Mouse (Mus musculus): ENCODE measurements around the gene Rnf167. TPM values are rescaled to one million over a fixed set of nuclear protein-coding genes. Genes with fewer than 3 reads are reported as not detected.

Gene Rnf167
- total and polyA plus RNA-seq, 3 experiments, result 50.8 to 65.0 (median 58.7) TPM

DNA sequence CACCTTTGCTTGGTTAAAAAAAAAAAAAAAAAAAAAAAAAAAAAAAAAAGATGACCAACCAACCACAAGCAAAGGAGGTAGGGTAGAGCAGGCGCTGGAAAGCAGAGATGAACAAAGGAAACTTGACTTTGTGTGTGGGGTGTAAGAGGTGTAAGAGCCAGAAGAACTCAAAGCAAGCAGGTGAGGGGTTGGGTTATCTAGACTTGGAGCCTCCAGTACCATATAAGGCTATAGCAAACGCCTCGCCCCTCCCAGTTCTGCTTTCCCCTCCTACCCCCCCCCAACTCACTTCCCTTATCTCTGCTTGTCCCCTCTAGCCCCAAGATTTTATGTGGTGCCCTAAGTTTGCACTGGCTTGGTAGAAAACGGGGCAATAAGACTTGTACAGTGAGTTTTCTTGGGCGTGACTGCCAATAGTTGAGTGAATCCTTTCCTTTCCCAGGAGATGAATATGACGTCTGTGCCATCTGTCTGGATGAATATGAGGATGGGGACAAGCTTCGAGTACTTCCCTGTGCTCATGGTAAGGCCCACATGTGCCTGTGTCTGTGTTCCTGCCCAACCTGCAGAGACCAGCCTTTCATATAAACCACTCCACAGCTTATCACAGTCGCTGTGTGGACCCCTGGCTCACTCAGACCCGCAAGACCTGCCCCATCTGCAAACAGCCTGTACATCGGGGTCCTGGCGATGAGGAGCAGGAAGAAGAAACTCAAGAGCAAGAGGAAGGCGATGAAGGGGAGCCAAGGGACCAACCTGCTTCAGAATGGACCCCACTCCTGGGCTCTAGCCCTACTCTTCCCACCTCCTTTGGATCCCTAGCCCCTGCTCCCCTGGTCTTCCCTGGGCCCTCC, 3.5 kb downstream of the Rnf167 start:
- no peaks in the 10 kb centered on the region for H3K27me3 ChIP-seq (ENCODE audit: control insufficient read depth, insufficient read depth, low read length)
- TF ChIP-seq EP300 (IDR thresholded peaks at IDR 0.05; ENCODE audit: insufficient read depth, low read depth, low read length) (no peak), POLR2A (IDR thresholded peaks at IDR 0.05; ENCODE audit: insufficient read depth, low read depth, low read length) (0 out of 2 replicates have a peak, but pooled peaks have one; percentile 13)
- 54% methylated on average over 12 of the region's 12 CpGs for WGBS
- peaks cover 8% of the 10 kb centered on the region for H3K79me2 ChIP-seq (replicated peaks; ENCODE audit: control insufficient read depth, insufficient read depth, low read length)
- no peak overlapping the region for H3K4me3 ChIP-seq
- no peak overlapping the region for H3K27ac ChIP-seq
- peaks cover 13% of the 10 kb centered on the region for H3K4me1 ChIP-seq (ENCODE audit: control insufficient read depth, insufficient read depth, low read length)
- H3K9ac ChIP-seq (ENCODE audit: low read depth, low read length), result no peak overlapping the region
- DNase-seq, result peak; percentile 15 to 28
- intact Hi-C loops (cut with DNase I), result no loop called here
- H3K36me3 ChIP-seq (ENCODE audit: control insufficient read depth, insufficient read depth, low read length), result peaks cover 29% of the 10 kb centered on the region

DNA sequence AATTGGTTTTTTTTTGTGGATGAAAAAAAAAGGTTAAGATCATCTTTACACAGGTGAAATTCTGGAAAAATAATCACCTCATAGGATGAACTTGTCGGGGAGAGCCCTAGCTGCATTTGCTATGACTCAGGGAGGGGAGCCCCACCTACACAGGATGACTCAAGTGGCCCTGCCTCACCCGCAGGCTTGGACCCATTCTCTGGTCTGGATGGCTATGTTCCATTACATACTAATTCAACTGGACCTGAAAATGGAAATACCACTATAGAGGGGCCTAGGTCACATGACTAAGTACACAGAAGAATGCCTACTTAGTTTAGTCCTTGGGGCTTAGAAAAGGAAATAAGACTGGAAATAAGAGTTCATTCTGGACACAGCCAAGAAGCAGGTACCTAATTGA, 4.4 kb downstream of the Rnf167 start:
- Histone ChIP-seq H3K4me3 (no peak overlapping the region), H3K27me3 (ENCODE audit: control insufficient read depth, insufficient read depth, low read length) (no peaks in the 10 kb centered on the region), H3K9ac (ENCODE audit: low read depth, low read length) (no peak overlapping the region), H3K4me1 (ENCODE audit: control insufficient read depth, insufficient read depth, low read length) (peaks cover 6% of the 10 kb centered on the region), H3K79me2 (replicated peaks; ENCODE audit: control insufficient read depth, insufficient read depth, low read length) (peaks cover 8% of the 10 kb centered on the region), H3K36me3 (ENCODE audit: control insufficient read depth, insufficient read depth, low read length) (peaks cover 29% of the 10 kb centered on the region), H3K27ac (no peak overlapping the region)
- TF ChIP-seq CTCF (IDR thresholded peaks at IDR 0.05) (no peak), EP300 (IDR thresholded peaks at IDR 0.05; ENCODE audit: insufficient read depth, low read depth, low read length) (0 out of 2 replicates have a peak, but pooled peaks have one; percentile 6)
- WGBS, result 21% methylated on average over 2 of the region's 2 CpGs
- intact Hi-C loops (cut with DNase I), result no loop called here
- peak; percentile 18 to 23 for DNase-seq

DNA sequence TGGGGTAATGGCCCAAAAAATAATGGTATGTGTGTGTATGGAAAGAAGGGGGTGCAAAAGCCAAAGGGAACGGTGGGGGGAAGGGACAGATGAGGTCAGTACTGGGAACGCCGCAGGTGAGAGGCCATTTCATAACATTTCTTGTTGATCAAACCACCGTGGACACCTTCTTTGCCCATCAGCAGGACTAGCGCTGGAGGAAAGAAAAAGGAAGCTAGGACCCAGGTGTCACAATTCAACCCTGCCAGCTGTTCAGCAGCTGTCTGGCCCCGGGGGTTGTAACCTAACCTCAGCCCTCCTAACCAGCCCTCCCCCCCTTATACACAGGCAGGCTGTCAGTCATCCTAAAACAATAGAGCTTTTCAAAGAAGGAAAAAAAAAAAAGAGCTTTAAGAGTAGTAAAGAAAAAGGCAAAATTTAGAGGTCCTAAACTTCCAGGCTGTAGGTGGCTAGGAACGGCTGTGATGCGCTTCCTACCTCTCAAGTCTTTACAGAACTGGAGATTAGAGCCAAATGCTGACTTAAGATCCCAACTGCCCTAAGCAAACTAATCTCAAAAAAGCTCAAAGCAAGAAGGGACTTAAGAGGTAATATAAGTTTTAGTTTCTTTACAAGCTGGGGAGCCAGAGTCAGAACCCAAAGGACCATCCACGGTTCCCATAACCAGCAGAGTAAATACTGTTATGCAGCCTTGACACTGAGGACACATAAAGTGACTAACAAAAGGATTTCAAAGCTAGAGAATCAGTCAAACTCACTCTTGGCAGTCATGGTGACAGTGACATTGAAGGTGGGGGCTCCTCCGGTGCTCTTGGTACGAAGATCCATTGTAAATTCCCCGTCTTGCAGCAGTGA, 5.2 kb downstream of the Rnf167 start:
- Histone ChIP-seq H3K9ac (ENCODE audit: low read depth, low read length) (no peak overlapping the region), H3K79me2 (replicated peaks; ENCODE audit: control insufficient read depth, insufficient read depth, low read length) (peaks cover 8% of the 10 kb centered on the region), H3K4me3 (peak overlapping the region; percentile 100), H3K27me3 (ENCODE audit: control insufficient read depth, insufficient read depth, low read length) (no peaks in the 10 kb centered on the region), H3K27ac (peak overlapping the region; percentile 99), H3K4me1 (ENCODE audit: control insufficient read depth, insufficient read depth, low read length) (peaks cover 6% of the 10 kb centered on the region), H3K36me3 (ENCODE audit: control insufficient read depth, insufficient read depth, low read length) (peaks cover 29% of the 10 kb centered on the region)
- intact Hi-C loops (cut with DNase I), result no loop called here
- 26% methylated on average over 12 of the region's 12 CpGs for WGBS
- TF ChIP-seq EP300 (IDR thresholded peaks at IDR 0.05; ENCODE audit: insufficient read depth, low read depth, low read length) (no peak), POLR2A (IDR thresholded peaks at IDR 0.05; ENCODE audit: insufficient read depth, low read depth, low read length) (no peak; the same call in 1 of the 2 replicates), CTCF (IDR thresholded peaks at IDR 0.05) (no peak)
- peak; percentile 16 to 26 for DNase-seq

DNA sequence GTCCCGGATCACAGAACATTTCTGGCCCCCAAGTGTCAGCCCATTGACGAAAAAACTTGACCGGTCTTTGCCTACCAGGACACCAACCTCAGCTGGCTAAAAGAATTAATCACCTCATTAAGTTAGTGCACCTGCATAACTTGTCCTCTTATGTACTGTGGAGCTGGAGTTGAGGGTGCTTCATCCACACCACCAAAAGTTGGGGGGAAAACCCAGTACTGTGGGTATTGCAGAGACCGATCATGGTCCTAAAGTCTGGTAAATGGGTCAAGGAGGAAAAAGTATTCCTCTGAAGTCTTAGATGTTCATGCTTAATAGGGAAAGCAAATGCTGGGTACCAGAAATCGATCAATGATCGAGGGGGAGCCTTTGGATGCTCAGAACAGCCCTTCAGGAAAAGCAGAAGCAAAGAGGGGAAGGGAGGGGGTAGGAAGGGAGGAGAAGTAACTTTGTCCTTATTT, 5.9 kb downstream of the Rnf167 start:
- peak overlapping the region; percentile 99 for H3K27ac ChIP-seq
- intact Hi-C loops (cut with DNase I), result no loop called here
- DNase-seq, result peak in 1 of 2 experiments; percentile 4
- peak overlapping the region; percentile 100 for H3K4me3 ChIP-seq
- peaks cover 29% of the 10 kb centered on the region for H3K36me3 ChIP-seq (ENCODE audit: control insufficient read depth, insufficient read depth, low read length)
- TF ChIP-seq CTCF (IDR thresholded peaks at IDR 0.05) (no peak), EP300 (IDR thresholded peaks at IDR 0.05; ENCODE audit: insufficient read depth, low read depth, low read length) (no peak), POLR2A (IDR thresholded peaks at IDR 0.05; ENCODE audit: insufficient read depth, low read depth, low read length) (no peak)
- H3K4me1 ChIP-seq (ENCODE audit: control insufficient read depth, insufficient read depth, low read length), result peaks cover 5% of the 10 kb centered on the region
- no peaks in the 10 kb centered on the region for H3K27me3 ChIP-seq (ENCODE audit: control insufficient read depth, insufficient read depth, low read length)
- H3K79me2 ChIP-seq (replicated peaks; ENCODE audit: control insufficient read depth, insufficient read depth, low read length), result peaks cover 5% of the 10 kb centered on the region
- WGBS, result 17% methylated on average over 6 of the region's 6 CpGs
- H3K9ac ChIP-seq (ENCODE audit: low read depth, low read length), result peak overlapping the region; percentile 15; the same call in 1 of the 2 replicates

DNA sequence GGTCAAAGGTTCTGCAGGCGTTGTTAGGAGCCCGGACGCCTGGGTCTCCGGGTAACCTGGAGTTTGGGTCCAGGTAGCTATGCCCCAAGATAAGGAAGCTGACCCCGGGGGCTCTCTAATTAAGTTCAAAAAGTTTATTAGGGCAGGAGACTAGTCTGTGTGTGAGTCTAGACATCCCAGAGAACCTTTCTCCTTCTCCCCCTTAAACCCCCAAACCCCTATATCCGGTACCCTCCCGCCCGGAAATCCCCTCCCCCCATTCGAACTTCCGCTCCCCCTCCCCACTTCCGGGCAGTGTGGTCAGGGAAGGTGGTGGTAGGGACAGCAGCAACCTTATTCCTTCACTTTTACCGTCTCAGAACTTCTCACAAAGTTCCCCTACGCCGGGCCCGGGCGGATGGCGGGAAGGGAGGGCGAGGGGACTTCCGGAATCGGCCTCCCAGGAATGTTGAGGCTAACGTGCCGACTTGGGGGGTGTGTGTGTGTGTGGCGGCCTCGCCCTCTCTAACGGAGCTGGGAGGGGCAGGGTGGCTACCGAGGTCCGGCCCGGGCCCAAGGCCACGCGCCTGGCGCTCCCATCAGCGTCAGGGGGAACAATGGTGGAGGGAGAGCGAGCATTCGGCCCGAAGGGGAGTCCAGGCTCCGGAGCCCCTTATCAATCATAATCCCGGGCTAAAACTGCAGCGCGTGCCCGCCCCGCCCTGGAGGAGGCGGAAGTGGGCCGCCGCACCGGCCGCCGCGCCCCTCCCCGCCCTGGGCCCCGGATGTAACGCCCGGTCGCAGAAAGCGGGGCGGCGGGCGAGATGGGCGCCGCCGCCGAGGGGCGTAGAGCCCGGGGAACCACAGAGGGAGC, 6.5 kb downstream of the Rnf167 start:
- intact Hi-C loops (cut with DNase I), result loop anchor here (2.0 kb wide), 1 partner anchor 15 kb away; the partner anchor contains the start of gene Spag7
- DNase-seq, result peak; percentile 86
- Histone ChIP-seq H3K36me3 (ENCODE audit: control insufficient read depth, insufficient read depth, low read length) (peaks cover 25% of the 10 kb centered on the region), H3K9ac (ENCODE audit: low read depth, low read length) (peak overlapping the region; percentile 98), H3K27me3 (ENCODE audit: control insufficient read depth, insufficient read depth, low read length) (no peaks in the 10 kb centered on the region), H3K27ac (peak overlapping the region; percentile 99), H3K79me2 (replicated peaks; ENCODE audit: control insufficient read depth, insufficient read depth, low read length) (peaks cover 4% of the 10 kb centered on the region), H3K4me1 (ENCODE audit: control insufficient read depth, insufficient read depth, low read length) (peaks cover 4% of the 10 kb centered on the region), H3K4me3 (peak overlapping the region; percentile 100)
- no peak for TF ChIP-seq EP300 (IDR thresholded peaks at IDR 0.05; ENCODE audit: insufficient read depth, low read depth, low read length)
- no peak for TF ChIP-seq CTCF (IDR thresholded peaks at IDR 0.05)
- peak; percentile 54; the same call in 1 of the 2 replicates for TF ChIP-seq POLR2A (IDR thresholded peaks at IDR 0.05; ENCODE audit: insufficient read depth, low read depth, low read length)
- WGBS, result under 1% methylated on average over 63 of the region's 63 CpGs
